Mouse (Mus musculus) mammary gland, adult 2 months (tissue): Measurements from ENCODE around the gene Ttc19. TPM values are rescaled to one million over a fixed set of nuclear protein-coding genes. Genes with fewer than 3 reads are reported as not detected.

Experiments
- polyA plus RNA-seq: library from polyadenylated mRNA; depleted of rRNA; stranded (reverse); fragments of >200 nt; gene quantifications from 2 replicates; pipeline ENCODE4 v1.2.3, GENCODE M21; 2012; ENCODE audit warnings: low replicate concordance; rRNA removed

Ttc19 gene
- polyA plus RNA-seq: 6.2 and 9.8 TPM in 2 replicates

DNA sequence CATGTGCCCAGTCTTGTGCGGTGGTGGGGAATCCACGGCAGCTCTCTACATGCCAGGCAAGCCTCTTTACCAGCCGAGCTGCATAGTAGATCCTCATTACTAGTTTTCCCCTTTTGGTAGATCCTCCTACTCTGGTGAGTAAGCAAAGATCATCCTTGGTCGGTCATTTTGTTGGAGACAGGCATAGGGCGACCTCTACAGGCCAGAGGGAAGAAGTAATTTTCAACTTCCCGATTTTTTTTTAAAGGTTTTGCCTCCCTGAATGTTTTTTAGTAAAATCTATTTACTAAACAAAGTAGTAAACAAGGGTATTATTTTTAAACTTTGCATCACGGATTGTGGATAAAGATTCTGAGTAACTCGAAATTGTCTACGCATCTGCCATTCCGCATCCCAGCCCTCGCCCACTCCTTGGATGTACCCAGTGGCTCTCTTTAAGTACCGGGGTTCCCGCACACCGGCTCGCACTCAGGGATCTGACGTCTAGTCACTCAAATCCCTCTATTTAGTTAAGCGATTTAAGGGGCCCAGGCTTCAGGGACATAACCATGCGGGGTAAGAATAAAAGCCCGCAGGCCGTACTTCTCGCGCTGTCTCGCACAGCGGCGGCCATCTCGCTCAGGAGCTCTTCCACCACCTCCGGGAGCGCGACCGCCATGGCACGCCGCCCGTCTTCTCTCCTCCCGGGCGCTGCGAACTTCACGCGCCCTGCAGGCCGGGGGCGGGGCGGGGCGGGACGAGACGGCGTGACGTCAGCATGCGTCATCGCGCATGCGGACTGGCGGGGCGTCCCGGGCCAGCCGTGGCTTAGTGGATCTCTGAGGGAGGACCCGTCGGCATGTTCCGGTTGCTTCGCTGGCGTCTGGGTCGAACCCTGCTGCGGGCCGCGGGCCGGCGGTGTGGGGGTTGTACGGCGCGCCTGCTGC, at the start of gene Ttc19, which contains the start of gene Zswim7:
Gene Ttc19 (plus strand): TSS at position 799 of the 926 bp plus-strand sequence.
Gene Zswim7 (minus strand): TSS at position 701 of the 926 bp plus-strand sequence.

GRCm38 (mm10) chr11:62248401-62249244, 32.6 kb upstream of the Ttc19 start, which contains the start of gene Adora2b:
Gene Adora2b, plus strand, starts transcription at chr11:62248984.

Other genes with a start within 250 kb of the Ttc19 start
- gene Adora2b, start 32.5 kb upstream of the Ttc19 start, polyA plus RNA-seq: 6.9 and 7.3 TPM in 2 replicates
- 9.4 and 28.1 TPM in 2 replicates for gene Zswim7, start 98 bp upstream of the Ttc19 start, polyA plus RNA-seq
- 6.9 and 9.8 TPM in 2 replicates for gene Pigl, start 177.0 kb downstream of the Ttc19 start, polyA plus RNA-seq
- gene Ncor1, start 177.1 kb downstream of the Ttc19 start, polyA plus RNA-seq: 88.6 and 130 TPM in 2 replicates